Mouse (Mus musculus) heart, embryonic 13.5 days (tissue): Measurements from ENCODE around the gene Phka1. TPM values are rescaled to one million over a fixed set of nuclear protein-coding genes. Genes with fewer than 3 reads are reported as not detected.

Experiments used
- ATAC-seq: fragments of 200-750 bp; cut with Nextera tagmentation; 2 replicates; pipeline ENCODE4 v1.8.0; 2017; ENCODE audit warnings: moderate TSS enrichment; ENCODE audit not compliant: insufficient number of reproducible peaks, low FRiP score, low TSS enrichment; ENCODE audit errors: extremely low read depth
- H3K27ac ChIP-seq: fragments of 300-500 bp; sonication (generic); replicated peaks from 2 replicates; pipeline ENCODE4 v1.5.1; 2015; ENCODE audit warnings: moderate library complexity, mild to moderate bottlenecking, inconsistent platforms
- H3K27me3 ChIP-seq: fragments of 300-500 bp; sonication (generic); replicated peaks from 2 replicates; pipeline ENCODE4 v1.6.1; 2015; ENCODE audit warnings: mild to moderate bottlenecking, inconsistent platforms
- H3K36me3 ChIP-seq: fragments of 300-500 bp; sonication (generic); 2 replicates; pipeline ENCODE4 v1.6.1; 2015; ENCODE audit warnings: mild to moderate bottlenecking, inconsistent platforms
- H3K4me1 ChIP-seq: fragments of 300-500 bp; sonication (generic); 2 replicates; pipeline ENCODE4 v1.6.1; 2015; ENCODE audit warnings: inconsistent platforms
- H3K4me2 ChIP-seq: fragments of 300-500 bp; sonication (generic); 2 replicates; pipeline ENCODE4 v1.6.1; 2015; ENCODE audit warnings: inconsistent platforms, mild to moderate bottlenecking, moderate library complexity
- H3K4me3 ChIP-seq: fragments of 300-500 bp; sonication (generic); 2 replicates; pipeline ENCODE4 v1.5.1; 2015; ENCODE audit warnings: moderate library complexity, mild to moderate bottlenecking, inconsistent platforms
- H3K9ac ChIP-seq: fragments of 300-500 bp; sonication (generic); 2 replicates; pipeline ENCODE4 v1.6.1; 2015; ENCODE audit warnings: inconsistent platforms, mild to moderate bottlenecking, moderate library complexity
- H3K9me3 ChIP-seq: fragments of 300-500 bp; sonication (generic); 2 replicates; pipeline ENCODE4 v1.6.1; 2016; ENCODE audit warnings: inconsistent platforms
- WGBS: fragments of 180-500 bp; shearing (Covaris S2); methylation state at CpG from one replicate; pipeline ENCODE4 v1.1.7; 2015; ENCODE audit warnings: mixed read lengths; 5-methylcytosine and 5-hydroxymethylcytosine counted together
- polyA plus RNA-seq: library from polyadenylated mRNA; unstranded; fragments of >200 nt; fragmentation: Nextera tagmentation; extraction: Ambion mirVana; gene quantifications from 2 replicates; pipeline ENCODE4 v1.2.1, GENCODE M21; 2015

The Phka1 gene
- polyA plus RNA-seq, 1 experiment from 2014 or later: 9.1 TPM

- Histone ChIP-seq H3K9me3 (no peaks in the 10 kb centered on the region), H3K9ac (no peak overlapping the region), H3K4me1 (no peaks in the 10 kb centered on the region), H3K4me3 (no peak overlapping the region), H3K27ac (no peak overlapping the region), H3K4me2 (no peak overlapping the region), H3K27me3 (no peaks in the 10 kb centered on the region), H3K36me3 (peaks cover 12% of the 10 kb centered on the region)
- ATAC-seq: no peak
- WGBS: 86% methylated on average over 7 of the region's 7 CpGs
Observed at GRCm38 (mm10) chrX:102556906-102557305, 87.1 kb downstream of the Phka1 start.

DNA sequence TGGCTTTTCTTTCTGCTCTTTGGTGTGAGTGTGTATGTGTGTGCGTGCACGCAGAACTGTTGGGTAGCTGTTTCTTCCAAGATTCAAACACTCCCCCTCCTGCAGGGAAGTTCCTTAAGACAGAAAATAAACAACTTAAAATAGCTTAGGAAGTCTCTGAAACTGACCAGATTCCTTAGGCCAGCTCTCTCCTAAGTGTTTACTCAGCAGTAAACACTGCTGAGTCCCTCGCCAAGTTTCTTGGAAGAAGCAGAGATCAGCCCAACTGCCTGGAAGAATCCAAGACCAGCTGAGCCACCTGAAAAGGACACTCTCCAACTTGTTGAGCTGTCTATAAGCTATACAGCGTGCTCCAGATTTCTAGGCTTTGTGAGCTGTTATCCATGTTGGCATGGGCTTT, 134.8 kb downstream of the Phka1 start:
- no peak overlapping the region for H3K4me3 ChIP-seq
- 63% methylated on average over 4 of the region's 4 CpGs for WGBS
- ATAC-seq: no peak
- no peaks in the 10 kb centered on the region for H3K9me3 ChIP-seq
- H3K27ac ChIP-seq: no peak overlapping the region
- no peak overlapping the region for H3K9ac ChIP-seq
- H3K36me3 ChIP-seq: no peaks in the 10 kb centered on the region
- H3K4me2 ChIP-seq: no peak overlapping the region
- H3K4me1 ChIP-seq: 0 out of 2 replicates have a peak, but pooled peaks cover under 1% of the 10 kb centered on the region
- peaks cover 36% of the 10 kb centered on the region for H3K27me3 ChIP-seq

GRCm38 (mm10) chrX:102504644-102505481, 139.2 kb downstream of the Phka1 start, which contains the start of gene Hdac8:
TSS of gene Hdac8 (minus strand) at chrX:102505359.
- Histone ChIP-seq H3K36me3 (no peaks in the 10 kb centered on the region), H3K9me3 (no peaks in the 10 kb centered on the region), H3K9ac (peak within 1 kb of the TSS; percentile 79), H3K4me3 (peak within 1 kb of the TSS; percentile 64), H3K27ac (0 out of 2 replicates have a peak within 1 kb of the TSS, but pooled peaks have one; percentile 39), H3K27me3 (peaks cover 34% of the 10 kb centered on the region), H3K4me1 (0 out of 2 replicates have a peak, but pooled peaks cover 2% of the 10 kb centered on the region), H3K4me2 (peak within 1 kb of the TSS; percentile 71)
- WGBS: 9% methylated on average over 27 of the region's 27 CpGs
- peak; percentile 58; the same call in 1 of the 2 replicates for ATAC-seq

DNA sequence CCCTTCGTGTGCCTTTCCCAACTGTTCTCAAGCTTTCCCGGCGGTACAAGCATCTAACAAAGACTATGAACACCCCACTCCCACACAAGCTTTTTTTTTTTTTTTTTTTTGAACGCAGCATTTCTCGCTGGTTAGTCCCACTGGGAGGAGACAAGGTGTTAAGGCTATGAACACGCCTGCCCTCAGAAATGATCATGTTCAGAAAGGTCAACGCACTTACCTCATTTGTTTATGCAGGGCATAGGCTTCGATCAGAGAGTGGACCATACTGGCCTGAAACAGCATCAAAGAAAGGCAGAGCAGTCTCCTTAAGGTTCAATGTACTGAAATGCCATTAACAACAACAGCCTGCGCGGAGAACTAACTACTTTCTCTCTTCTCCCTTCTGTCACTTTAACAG, 139.9 kb downstream of the Phka1 start:
- peaks cover 2% of the 10 kb centered on the region; the same call in 1 of the 2 replicates for H3K36me3 ChIP-seq
- peak overlapping the region; percentile 79 for H3K9ac ChIP-seq
- no peak for ATAC-seq
- H3K4me3 ChIP-seq: peak overlapping the region; percentile 64
- no peak overlapping the region for H3K27ac ChIP-seq
- H3K27me3 ChIP-seq: peaks cover 31% of the 10 kb centered on the region
- 19% methylated on average over 10 of the region's 10 CpGs for WGBS
- H3K4me1 ChIP-seq: 0 out of 2 replicates have a peak, but pooled peaks cover 2% of the 10 kb centered on the region
- H3K9me3 ChIP-seq: no peaks in the 10 kb centered on the region
- peak overlapping the region; percentile 71 for H3K4me2 ChIP-seq

DNA sequence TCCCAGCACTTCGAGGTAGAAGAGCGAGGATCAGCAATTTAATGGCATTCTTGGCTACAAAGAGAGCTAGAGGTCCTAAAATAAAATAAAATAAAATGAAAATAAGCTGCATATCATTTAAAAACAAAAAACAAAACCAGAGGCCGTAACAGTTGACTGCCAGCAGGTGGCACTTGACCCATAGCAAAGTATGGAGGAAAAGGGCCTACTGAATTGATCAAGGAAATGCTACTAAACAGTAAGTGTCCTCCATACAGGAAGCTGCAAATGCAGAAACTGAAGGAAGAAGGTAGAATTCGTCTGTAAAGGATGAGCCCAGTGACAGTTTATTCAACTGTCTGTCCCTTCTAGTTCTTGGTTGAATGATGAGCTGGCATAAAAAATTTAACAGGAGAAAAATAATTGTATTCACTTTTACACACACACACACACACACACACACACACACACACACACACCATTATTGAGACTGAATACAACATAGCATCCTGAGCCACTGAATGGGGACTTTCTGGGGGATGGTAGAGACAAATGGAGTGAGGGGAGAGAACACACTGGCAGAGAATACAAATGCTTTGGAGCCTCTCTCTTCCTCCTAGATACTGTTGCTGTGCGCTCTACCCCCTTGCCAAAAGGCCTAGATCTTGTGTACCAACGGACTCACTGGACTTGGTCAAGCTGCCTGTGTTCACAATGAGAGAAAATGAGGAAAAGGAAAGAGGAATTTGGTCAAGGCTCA, 149.9 kb downstream of the Phka1 start:
- peaks cover 26% of the 10 kb centered on the region for H3K36me3 ChIP-seq
- H3K27ac ChIP-seq: no peak overlapping the region
- no peak for ATAC-seq
- H3K4me3 ChIP-seq: no peak overlapping the region
- no peaks in the 10 kb centered on the region for H3K4me1 ChIP-seq
- H3K9me3 ChIP-seq: no peaks in the 10 kb centered on the region
- 59% methylated on average over 6 of the region's 6 CpGs for WGBS
- 0 out of 2 replicates have a peak, but pooled peaks cover 3% of the 10 kb centered on the region for H3K27me3 ChIP-seq
- no peak overlapping the region for H3K9ac ChIP-seq
- no peak overlapping the region for H3K4me2 ChIP-seq

- Histone ChIP-seq H3K27ac (no peak overlapping the region), H3K4me2 (no peak overlapping the region), H3K9ac (no peak overlapping the region), H3K4me1 (no peaks in the 10 kb centered on the region), H3K27me3 (peaks cover 4% of the 10 kb centered on the region), H3K9me3 (no peaks in the 10 kb centered on the region), H3K36me3 (0 out of 2 replicates have a peak, but pooled peaks cover 3% of the 10 kb centered on the region), H3K4me3 (no peak overlapping the region)
- no peak for ATAC-seq
- WGBS: 72% methylated on average over 7 of the region's 7 CpGs
Observed at GRCm38 (mm10) chrX:102485575-102485974, 158.5 kb downstream of the Phka1 start.

DNA sequence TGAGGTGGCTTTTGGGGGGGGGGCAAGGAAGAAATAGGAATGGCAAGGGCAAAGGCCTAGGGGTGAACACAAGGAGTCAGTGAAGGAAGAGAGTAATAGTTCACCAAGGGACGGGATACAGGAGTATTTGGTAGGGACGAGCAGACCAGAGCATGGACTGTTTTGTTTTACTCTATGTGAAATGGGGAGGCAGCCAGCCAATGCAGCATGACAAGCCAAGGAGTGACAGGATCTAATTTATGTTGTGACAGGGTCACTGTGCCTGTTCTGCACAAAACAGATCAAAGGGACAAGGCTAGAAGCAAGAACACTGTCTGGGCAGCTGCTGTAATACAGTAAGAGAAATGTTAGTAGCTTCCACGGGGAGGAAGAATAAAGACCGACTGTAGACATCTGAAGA, 164.4 kb downstream of the Phka1 start:
- Histone ChIP-seq H3K4me3 (no peak overlapping the region), H3K36me3 (no peaks in the 10 kb centered on the region), H3K4me1 (0 out of 2 replicates have a peak, but pooled peaks cover 4% of the 10 kb centered on the region), H3K27ac (no peak overlapping the region), H3K27me3 (peaks cover 5% of the 10 kb centered on the region; the same call in 1 of the 2 replicates), H3K9ac (no peak overlapping the region), H3K4me2 (no peak overlapping the region), H3K9me3 (no peaks in the 10 kb centered on the region)
- ATAC-seq: no peak
- 70% methylated on average over 4 of the region's 4 CpGs for WGBS

DNA sequence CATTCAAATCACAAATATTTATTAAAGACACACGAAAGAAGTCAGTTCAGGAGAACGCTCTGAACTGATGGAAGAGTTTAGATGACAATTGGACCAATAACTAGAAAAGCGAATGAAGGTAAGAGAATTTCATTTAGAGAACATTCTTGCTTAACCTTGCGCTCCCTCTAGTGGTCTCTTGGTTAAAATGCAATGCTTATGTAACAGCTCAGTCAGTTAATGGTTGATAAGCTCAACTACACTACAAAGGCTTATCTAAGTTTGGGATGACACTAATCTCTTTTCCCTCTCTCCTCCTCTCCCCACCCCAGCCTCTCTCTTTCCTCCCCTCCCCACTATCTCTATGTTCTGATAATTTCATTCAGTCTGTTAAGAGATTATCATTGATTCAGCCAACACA, 165.1 kb downstream of the Phka1 start:
- Histone ChIP-seq H3K4me2 (no peak overlapping the region), H3K9ac (no peak overlapping the region), H3K36me3 (no peaks in the 10 kb centered on the region), H3K27me3 (peaks cover 5% of the 10 kb centered on the region; the same call in 1 of the 2 replicates), H3K9me3 (no peaks in the 10 kb centered on the region), H3K27ac (no peak overlapping the region), H3K4me1 (0 out of 2 replicates have a peak, but pooled peaks cover 4% of the 10 kb centered on the region), H3K4me3 (no peak overlapping the region)
- no peak for ATAC-seq
- 22% methylated on average over 4 of the region's 4 CpGs for WGBS

- Histone ChIP-seq H3K4me2 (no peak overlapping the region), H3K9me3 (no peaks in the 10 kb centered on the region), H3K9ac (no peak overlapping the region), H3K36me3 (no peaks in the 10 kb centered on the region), H3K27ac (no peak overlapping the region), H3K4me3 (no peak overlapping the region), H3K4me1 (0 out of 2 replicates have a peak, but pooled peaks cover 4% of the 10 kb centered on the region), H3K27me3 (peaks cover 5% of the 10 kb centered on the region; the same call in 1 of the 2 replicates)
- no peak for ATAC-seq
- WGBS: 49% methylated on average over 3 of the region's 3 CpGs
Observed at GRCm38 (mm10) chrX:102478481-102478880, 165.6 kb downstream of the Phka1 start.

- ATAC-seq: no peak
- no peak overlapping the region for H3K27ac ChIP-seq
- H3K9ac ChIP-seq: no peak overlapping the region
- no peaks in the 10 kb centered on the region for H3K9me3 ChIP-seq
- H3K27me3 ChIP-seq: peaks cover 5% of the 10 kb centered on the region; the same call in 1 of the 2 replicates
- WGBS: 28% methylated on average over 3 of the region's 3 CpGs
- H3K4me1 ChIP-seq: 0 out of 2 replicates have a peak, but pooled peaks cover 4% of the 10 kb centered on the region
- no peaks in the 10 kb centered on the region for H3K36me3 ChIP-seq
- H3K4me3 ChIP-seq: no peak overlapping the region
- H3K4me2 ChIP-seq: no peak overlapping the region
Observed at GRCm38 (mm10) chrX:102476784-102477183, 167.3 kb downstream of the Phka1 start.

- 66% methylated on average over 5 of the region's 5 CpGs for WGBS
- Histone ChIP-seq H3K9ac (no peak overlapping the region), H3K4me3 (no peak overlapping the region), H3K4me2 (no peak overlapping the region), H3K27me3 (peaks cover 5% of the 10 kb centered on the region; the same call in 1 of the 2 replicates), H3K36me3 (no peaks in the 10 kb centered on the region), H3K27ac (peak overlapping the region; percentile 42; the same call in 1 of the 2 replicates), H3K9me3 (no peaks in the 10 kb centered on the region), H3K4me1 (0 out of 2 replicates have a peak, but pooled peaks cover 4% of the 10 kb centered on the region)
- no peak for ATAC-seq
Observed at GRCm38 (mm10) chrX:102475555-102475954, 168.5 kb downstream of the Phka1 start.
